Mouse (Mus musculus): ENCODE results near the gene Prss21. TPM values are rescaled to one million over a fixed set of nuclear protein-coding genes. Genes with fewer than 3 reads are reported as not detected.
"Not testable (repeated sequence)": the region's sequence is repeated elsewhere in the genome, so short reads cannot be mapped to it uniquely, and the experiment has no call there.

The Prss21 gene
- total RNA-seq, 2 experiments from 2014 or later, result not detected

DNA sequence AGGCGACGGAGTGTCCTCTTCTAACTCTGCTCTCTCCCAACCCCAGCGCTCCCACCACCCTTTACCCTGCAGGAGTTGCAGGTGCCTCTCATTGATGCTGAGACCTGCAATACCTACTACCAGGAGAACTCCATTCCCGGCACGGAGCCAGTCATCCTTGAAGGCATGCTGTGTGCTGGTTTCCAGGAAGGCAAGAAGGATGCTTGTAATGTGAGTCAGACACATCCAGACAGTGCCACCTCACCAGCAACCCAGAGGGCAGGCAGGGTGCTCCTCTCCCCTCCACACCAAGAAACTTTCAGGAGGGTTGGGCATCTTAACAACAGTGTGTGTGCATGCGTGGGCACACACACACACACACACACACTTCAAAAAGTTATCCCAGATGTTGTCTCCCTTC, 10.7 kb upstream of the Prss21 start:
- intact Hi-C loops (cut with DNase I), result no loop called here
- DNase-seq, result no peak

DNA sequence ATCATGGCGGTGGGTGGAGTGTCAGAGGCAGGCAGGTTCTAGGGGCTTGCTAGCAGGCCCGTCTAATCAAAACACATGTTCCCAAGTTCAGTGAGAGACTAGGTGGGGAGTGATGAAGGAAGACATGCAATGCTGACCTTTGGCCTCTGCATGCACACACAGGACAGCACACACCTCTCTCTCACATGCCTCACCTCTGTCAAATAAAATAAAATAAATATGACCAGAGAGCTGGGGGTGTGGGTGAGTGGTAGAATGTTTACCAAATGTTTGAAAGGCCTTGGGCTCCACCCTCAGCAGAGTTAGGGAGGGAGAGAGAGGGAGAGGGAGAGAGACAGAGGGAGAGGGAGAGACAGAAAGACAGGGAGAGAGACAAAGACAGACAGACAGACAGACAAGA, 9.9 kb upstream of the Prss21 start:
- intact Hi-C loops (cut with DNase I), result no loop called here
- no peak for DNase-seq

GRCm38 (mm10) chr17:23862926-23863325, 4.9 kb upstream of the Prss21 start:
- intact Hi-C loops (cut with DNase I), result no loop called here
- DNase-seq, result no peak

DNA sequence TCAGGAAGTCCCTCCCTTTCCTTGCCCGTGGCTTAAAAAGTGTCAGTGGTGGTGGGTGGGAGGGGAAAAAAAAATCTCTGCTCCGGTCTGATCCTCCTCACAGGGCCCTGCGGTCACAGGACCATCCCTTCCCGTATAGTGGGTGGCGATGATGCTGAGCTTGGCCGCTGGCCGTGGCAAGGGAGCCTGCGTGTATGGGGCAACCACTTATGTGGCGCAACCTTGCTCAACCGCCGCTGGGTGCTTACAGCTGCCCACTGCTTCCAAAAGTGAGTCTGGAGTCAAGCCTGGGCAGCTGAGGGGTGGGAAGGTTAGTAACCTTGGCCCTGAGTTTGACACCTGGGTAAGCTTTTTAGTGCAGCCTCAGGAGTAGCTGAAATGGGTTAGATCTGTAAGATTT, 657 bp downstream of the Prss21 start:
- DNase-seq, result no peak
- intact Hi-C loops (cut with DNase I), result no loop called here

DNA sequence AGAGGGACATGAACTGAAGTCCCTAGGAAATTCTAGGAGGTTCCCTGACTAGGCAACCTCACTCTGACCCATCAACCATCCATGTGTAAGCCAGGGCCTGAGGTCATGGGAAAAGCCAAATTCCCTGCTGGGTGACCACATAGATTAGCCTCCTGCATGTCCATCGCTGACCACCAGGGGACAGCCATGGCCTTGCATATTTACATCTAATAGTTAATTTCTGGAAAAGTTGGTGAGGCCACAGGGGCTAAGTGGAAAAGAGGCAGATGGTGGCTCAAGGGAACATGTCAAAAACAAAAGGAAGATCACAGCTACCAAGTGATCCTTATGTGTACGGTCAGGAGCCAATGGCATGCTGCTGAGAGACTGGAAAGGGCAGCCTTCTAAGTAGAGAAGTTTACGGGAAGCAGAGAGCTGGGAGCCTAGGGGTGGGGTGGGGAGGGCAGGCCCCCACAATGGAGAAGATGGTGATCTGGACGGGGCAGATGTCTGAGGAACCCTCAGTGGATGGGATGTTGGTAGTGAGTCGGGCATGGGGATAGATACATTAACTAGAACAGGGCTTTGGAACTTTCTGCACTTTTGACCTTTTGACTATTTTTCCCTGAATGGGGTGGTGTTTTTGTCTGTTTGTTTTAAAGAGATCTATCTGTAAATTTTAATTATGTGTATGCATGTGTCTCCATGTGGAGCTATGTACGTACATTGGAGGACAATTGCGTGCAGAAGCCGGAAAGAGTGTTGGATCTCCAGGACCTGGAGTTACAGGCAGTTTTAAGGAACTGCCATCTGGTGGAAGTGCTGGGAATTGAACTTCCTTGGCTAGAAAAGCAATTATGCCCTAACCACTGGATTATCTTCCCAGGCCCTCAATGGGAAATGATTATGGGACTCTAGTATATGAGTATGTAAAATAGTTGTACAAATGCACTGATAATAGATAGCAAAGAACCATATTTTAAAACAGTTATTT, 6.3 kb downstream of the Prss21 start:
- intact Hi-C loops (cut with DNase I), result loop anchor here (1.0 to 5.0 kb wide), 3 partner anchors 86 to 125 kb away; partner anchors contain the start of gene Flywch1
- peak; percentile 38 to 51 for DNase-seq

DNA sequence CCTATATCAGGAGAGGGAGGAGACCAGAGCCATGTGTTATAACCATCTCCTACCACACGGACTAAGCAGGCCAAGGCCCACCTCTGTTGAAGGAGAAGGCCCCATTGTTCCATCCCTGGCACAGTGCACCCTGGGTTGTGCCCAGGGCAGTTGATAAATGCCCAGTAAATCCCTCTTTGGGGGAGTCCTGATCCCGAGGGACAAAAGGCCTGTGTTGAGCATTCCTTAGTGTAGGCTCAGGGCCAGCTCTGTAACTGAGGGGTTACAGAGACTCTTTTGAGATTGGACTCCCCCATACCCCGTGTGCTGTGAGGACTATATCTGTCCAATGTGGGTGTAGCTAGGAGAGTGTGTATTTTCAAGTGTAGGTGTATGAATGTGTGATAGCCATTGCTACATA, 8.9 kb downstream of the Prss21 start:
- no peak for DNase-seq

GRCm38 (mm10) chr17:23877166-23877565, 9.3 kb downstream of the Prss21 start:
- intact Hi-C loops (cut with DNase I), result no loop called here
- DNase-seq, result no peak

More for the DNA sequence above, 8.9 kb downstream of the Prss21 start:
- intact Hi-C loops (cut with DNase I), result no loop called here

DNA sequence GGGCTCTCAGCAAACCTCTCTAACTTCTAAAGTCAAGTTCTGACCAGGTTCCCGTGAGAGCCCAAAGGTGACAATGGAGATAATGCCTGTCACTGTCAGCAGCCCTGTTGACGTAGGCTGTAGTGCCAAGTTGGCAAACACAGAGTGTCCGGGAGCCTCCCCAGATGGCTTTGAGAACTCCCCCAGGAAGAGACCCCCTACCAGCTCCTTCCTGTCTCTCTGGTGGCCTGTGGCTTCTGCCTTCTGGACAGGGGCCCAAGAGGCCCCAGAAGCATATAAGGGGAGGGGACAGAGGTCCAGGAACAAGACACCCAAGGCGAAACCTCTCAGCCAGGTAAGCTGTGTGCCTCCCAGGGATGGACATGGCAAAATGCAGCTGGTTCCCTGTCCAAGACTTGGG, 12.7 kb downstream of the Prss21 start, which contains the start of the genes Dcpp1 and Dcpp2:
TSS of gene Dcpp1 (plus strand) at position 301 of the 400 bp plus-strand sequence.
TSS of gene Dcpp2 (plus strand) at position 305 of the 400 bp plus-strand sequence.
- intact Hi-C loops (cut with DNase I); DNase-seq: not testable (repeated sequence)

DNA sequence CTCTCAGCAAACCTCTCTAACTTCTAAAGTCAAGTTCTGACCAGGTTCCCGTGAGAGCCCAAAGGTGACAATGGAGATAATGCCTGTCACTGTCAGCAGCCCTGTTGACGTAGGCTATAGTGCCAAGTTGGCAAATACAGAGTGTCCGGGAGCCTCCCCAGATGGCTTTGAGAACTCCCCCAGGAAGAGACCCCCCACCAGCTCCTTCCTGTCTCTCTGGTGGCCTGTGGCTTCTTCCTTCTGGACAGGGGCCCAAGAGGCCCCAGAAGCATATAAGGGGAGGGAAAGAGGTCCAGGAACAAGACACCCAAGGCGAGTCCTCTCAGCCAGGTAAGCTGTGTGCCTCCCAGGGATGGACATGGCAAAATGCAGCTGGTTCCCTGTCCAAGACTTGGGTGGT, 49.3 kb downstream of the Prss21 start, which contains the start of gene Dcpp3:
TSS of gene Dcpp3 (plus strand) at position 301 of the 400 bp plus-strand sequence.
- intact Hi-C loops (cut with DNase I); DNase-seq: not testable (repeated sequence)

Small RNAs within 50 kb of the gene (microRNA-seq; reads per million reads assigned to microRNA genes)
- 0.72 to 2.0 reads per million in 2 experiments for gene Mir5125 (ENCODE audit: borderline number of aligned reads in 2 of 2)

Other genes starting within 250 kb of the Prss21 start
- gene Mmp25, start 222.8 kb upstream of the Prss21 start, total RNA-seq (2021), result under 1 TPM in 1 of 2 experiments, not detected in 1; 0.14 TPM
- not detected for gene Bicdl2, start 207.6 kb upstream of the Prss21 start, total RNA-seq (2021)
- gene Hcfc1r1, start 194.5 kb upstream of the Prss21 start, total RNA-seq (2021), result 100 to 1,000 TPM; 196 to 206 TPM
- 10 to 100 TPM; 11.6 to 11.7 TPM for gene Thoc6, start 194.2 kb upstream of the Prss21 start, total RNA-seq (2021)
- gene Tnfrsf12a, start 190.6 kb upstream of the Prss21 start, total RNA-seq (2021), result 100 to 1,000 TPM in 1 of 2 experiments, 10 to 100 TPM in 1; 59.4 to 101 TPM
- gene Cldn6, start 188.8 kb upstream of the Prss21 start, total RNA-seq (2021), result not detected
- not detected for gene Cldn9, start 184.0 kb upstream of the Prss21 start, total RNA-seq (2021)
- not detected for gene 1520401A03Rik, start 145.3 kb upstream of the Prss21 start, total RNA-seq (2021)
- gene Pkmyt1, start 141.7 kb upstream of the Prss21 start, total RNA-seq (2021), result 1 to 10 TPM; 1.2 to 1.6 TPM
- gene Paqr4, start 127.2 kb upstream of the Prss21 start, total RNA-seq (2021), result 10 to 100 TPM; 20.0 to 28.5 TPM
- gene Kremen2, start 122.2 kb upstream of the Prss21 start, total RNA-seq (2021), result not detected
- 10 to 100 TPM; 31.8 to 33.3 TPM for gene Flywch1, start 96.5 kb upstream of the Prss21 start, total RNA-seq (2021)
- gene Flywch2, start 82.0 kb upstream of the Prss21 start, total RNA-seq (2021), result under 1 TPM; 0.78 to 0.81 TPM
- gene Srrm2, start 77.5 kb upstream of the Prss21 start, total RNA-seq (2021), result 100 to 1,000 TPM; 154 to 159 TPM
- 100 to 1,000 TPM; 345 to 363 TPM for gene Elob, start 38.9 kb upstream of the Prss21 start, total RNA-seq (2021)
- gene Prss33, start 32.0 kb upstream of the Prss21 start, total RNA-seq (2021), result not detected
- not detected for gene Prss32, start 24.2 kb upstream of the Prss21 start, total RNA-seq (2021)
- not detected for gene Prss41, start 23.9 kb upstream of the Prss21 start, total RNA-seq (2021)
- not detected for gene Dcpp1, start 12.8 kb downstream of the Prss21 start, total RNA-seq (2021)
- gene Dcpp2, start 12.8 kb downstream of the Prss21 start, total RNA-seq (2021), result not detected
- gene Dcpp3, start 49.4 kb downstream of the Prss21 start, total RNA-seq (2021), result not detected
- not detected for gene Sbp, start 73.6 kb downstream of the Prss21 start, total RNA-seq (2021)
- not detected for gene Sbpl, start 87.2 kb downstream of the Prss21 start, total RNA-seq (2021)
- gene Prss30, start 112.5 kb downstream of the Prss21 start, total RNA-seq (2021), result not detected
- not detected for gene Prss22, start 130.0 kb downstream of the Prss21 start, total RNA-seq (2021)
- gene Prss27, start 170.1 kb downstream of the Prss21 start, total RNA-seq (2021), result not detected
- gene Kctd5, start 205.4 kb downstream of the Prss21 start, total RNA-seq (2021), result 10 to 100 TPM in 1 of 2 experiments, 1 to 10 TPM in 1; 8.8 to 11.4 TPM

Data from heart, postnatal 36 days (tissue).